Mouse (Mus musculus): ENCODE data around the gene Chd1l. TPM values are rescaled to one million over a fixed set of nuclear protein-coding genes. Genes with fewer than 3 reads are reported as not detected.
A peak's percentile ranks its signal among the peaks of the same experiment; 100 is the strongest.

Chd1l gene
- polyA plus RNA-seq, 1 experiment from 2014 or later = 18.2 TPM

DNA sequence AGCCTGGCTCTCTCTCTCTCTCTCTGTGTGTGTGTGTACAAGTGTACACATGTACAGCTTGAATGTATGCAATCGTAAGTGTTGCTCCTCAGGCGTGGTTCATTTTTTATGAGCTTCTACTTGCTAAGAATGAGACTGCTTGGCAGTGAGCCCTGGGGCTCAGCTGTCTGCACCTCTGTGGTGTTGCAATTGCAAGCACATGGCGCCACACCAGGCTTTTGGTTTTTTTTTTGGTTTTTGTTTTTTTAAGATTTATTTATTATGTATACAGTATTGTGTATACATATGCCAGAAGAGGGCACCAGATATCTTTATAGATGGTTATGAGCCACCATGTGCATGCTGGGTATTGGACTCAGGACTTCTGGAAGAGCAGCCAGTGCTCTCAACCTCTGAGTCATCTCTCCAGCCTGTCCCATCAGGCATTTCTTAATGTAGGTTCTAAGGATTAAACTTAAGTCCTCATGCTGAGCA is 24.3 kb upstream of the Chd1l start:
- Histone ChIP-seq H3K36me3 (no peaks in the 10 kb centered on the region), H3K4me2 (no peak overlapping the region), H3K27ac (no peak overlapping the region), H3K27me3 (no peaks in the 10 kb centered on the region), H3K4me1 (no peaks in the 10 kb centered on the region), H3K4me3 (no peak overlapping the region), H3K9me3 (no peaks in the 10 kb centered on the region), H3K9ac (no peak overlapping the region)
- 47% methylated on average over 3 of the region's 3 CpGs for WGBS
- peak; percentile 49; the same call in 1 of the 2 replicates for ATAC-seq (ENCODE audit: borderline replicate concordance, extremely low read depth, low FRiP score, low TSS enrichment)

DNA sequence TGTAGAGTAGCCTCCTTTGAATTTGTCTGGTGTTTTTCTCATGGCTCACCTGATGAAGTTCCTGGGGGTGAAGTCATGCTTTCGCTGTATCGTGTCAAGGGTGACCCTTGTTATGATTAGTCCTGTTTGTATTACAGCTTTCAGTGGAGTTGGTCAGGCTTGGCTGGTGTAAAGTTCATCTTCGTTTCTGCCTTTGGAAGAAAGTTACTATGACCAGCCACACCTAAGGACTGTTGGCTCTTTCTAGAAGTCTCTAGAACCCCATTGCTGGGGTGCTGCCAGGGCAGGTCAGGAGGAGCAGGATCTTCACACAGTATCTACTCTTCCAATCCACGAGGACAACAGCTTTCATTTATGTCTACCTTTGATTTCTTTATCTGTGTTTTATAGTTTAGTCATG is 23.5 kb upstream of the Chd1l start:
- no peaks in the 10 kb centered on the region for H3K36me3 ChIP-seq
- no peak overlapping the region for H3K9ac ChIP-seq
- no peak overlapping the region for H3K4me3 ChIP-seq
- WGBS = 76% methylated on average over 4 of the region's 4 CpGs
- H3K27ac ChIP-seq = no peak overlapping the region
- H3K4me1 ChIP-seq = peaks cover 5% of the 10 kb centered on the region; the same call in 1 of the 2 replicates
- H3K9me3 ChIP-seq = no peaks in the 10 kb centered on the region
- no peaks in the 10 kb centered on the region for H3K27me3 ChIP-seq
- no peak for ATAC-seq (ENCODE audit: borderline replicate concordance, extremely low read depth, low FRiP score, low TSS enrichment)
- H3K4me2 ChIP-seq = no peak overlapping the region

DNA sequence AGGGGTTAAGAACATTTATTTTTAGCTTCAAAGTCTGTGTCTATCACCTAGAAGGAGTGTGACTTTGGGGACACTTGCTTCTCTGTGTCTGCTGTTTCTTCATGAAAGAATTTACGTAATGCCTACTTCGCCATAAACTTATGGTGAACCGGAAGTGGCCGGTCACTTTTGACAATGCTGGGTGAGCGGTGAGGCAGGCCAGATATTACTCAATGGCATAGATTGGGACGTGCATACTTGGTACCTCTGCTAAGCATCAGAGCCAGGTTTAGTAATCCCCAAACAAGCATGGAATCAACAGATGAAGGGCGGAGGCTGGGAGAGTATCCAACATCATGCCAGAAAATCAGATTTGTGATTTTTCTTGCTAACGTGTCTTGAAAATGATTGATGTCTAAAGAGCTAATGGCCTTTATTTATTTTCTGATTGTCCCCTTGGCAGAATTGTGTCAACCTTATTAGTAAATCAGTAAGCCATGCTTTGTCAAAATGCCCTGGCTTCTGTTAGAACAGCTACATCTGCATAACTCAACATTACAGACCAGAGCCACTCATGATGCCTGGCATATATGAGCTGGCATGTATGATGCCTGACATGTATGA is 21.4 kb upstream of the Chd1l start:
- Histone ChIP-seq H3K4me3 (no peak overlapping the region), H3K4me1 (peaks cover 5% of the 10 kb centered on the region; the same call in 1 of the 2 replicates), H3K27ac (no peak overlapping the region), H3K27me3 (no peaks in the 10 kb centered on the region), H3K9me3 (no peaks in the 10 kb centered on the region), H3K9ac (no peak overlapping the region), H3K36me3 (no peaks in the 10 kb centered on the region), H3K4me2 (no peak overlapping the region)
- WGBS = 76% methylated on average over 8 of the region's 8 CpGs
- no peak for ATAC-seq (ENCODE audit: borderline replicate concordance, extremely low read depth, low FRiP score, low TSS enrichment)

DNA sequence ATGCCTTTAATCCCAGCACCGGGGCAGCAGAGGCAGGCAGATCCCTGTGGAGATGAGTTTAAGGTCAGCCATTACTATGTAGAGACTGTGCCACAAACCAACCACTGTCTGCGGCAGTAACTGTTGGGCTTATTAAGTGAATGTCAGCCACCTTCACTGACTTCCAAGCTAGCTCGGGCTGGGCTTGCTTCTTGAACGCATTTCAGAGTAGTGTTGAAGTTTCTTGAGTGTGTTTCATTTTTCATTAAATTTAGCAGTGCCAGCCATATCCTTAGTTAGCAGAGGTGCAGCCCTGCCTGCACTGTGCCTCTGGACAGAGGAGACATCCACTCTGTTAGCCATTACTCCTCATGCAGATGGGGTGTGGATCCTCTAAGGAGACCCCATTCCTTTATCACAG is 20.7 kb upstream of the Chd1l start:
- Histone ChIP-seq H3K4me3 (no peak overlapping the region), H3K4me1 (peaks cover 5% of the 10 kb centered on the region; the same call in 1 of the 2 replicates), H3K27ac (no peak overlapping the region), H3K9ac (no peak overlapping the region), H3K27me3 (no peaks in the 10 kb centered on the region), H3K4me2 (no peak overlapping the region), H3K9me3 (no peaks in the 10 kb centered on the region), H3K36me3 (no peaks in the 10 kb centered on the region)
- no peak for ATAC-seq (ENCODE audit: borderline replicate concordance, extremely low read depth, low FRiP score, low TSS enrichment)
- 88% methylated on average over 4 of the region's 4 CpGs for WGBS

DNA sequence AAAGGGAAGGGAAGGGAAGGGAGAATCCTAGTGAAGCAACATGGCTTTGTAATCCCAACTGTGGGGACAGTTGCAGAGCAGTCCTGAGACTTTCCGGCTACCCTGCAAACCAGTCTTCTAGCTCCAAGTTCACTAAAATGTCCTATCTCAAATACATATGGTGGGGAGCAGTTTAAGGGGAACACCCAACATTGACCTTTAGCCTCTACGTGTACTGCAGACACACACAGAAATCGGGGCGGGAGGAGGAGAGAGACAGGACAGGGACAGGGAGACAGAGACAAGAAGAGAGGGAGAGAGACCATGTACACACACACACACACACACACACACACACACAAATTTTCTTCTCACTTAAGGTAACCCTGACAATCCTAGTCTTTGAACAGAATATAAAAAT is 19.9 kb upstream of the Chd1l start:
- no peak overlapping the region for H3K27ac ChIP-seq
- no peak overlapping the region for H3K4me2 ChIP-seq
- peaks cover 5% of the 10 kb centered on the region; the same call in 1 of the 2 replicates for H3K4me1 ChIP-seq
- H3K4me3 ChIP-seq = no peak overlapping the region
- H3K36me3 ChIP-seq = no peaks in the 10 kb centered on the region
- H3K9ac ChIP-seq = no peak overlapping the region
- H3K9me3 ChIP-seq = no peaks in the 10 kb centered on the region
- ATAC-seq (ENCODE audit: borderline replicate concordance, extremely low read depth, low FRiP score, low TSS enrichment) = no peak
- no peaks in the 10 kb centered on the region for H3K27me3 ChIP-seq
- WGBS = 63% methylated on average over 4 of the region's 4 CpGs

DNA sequence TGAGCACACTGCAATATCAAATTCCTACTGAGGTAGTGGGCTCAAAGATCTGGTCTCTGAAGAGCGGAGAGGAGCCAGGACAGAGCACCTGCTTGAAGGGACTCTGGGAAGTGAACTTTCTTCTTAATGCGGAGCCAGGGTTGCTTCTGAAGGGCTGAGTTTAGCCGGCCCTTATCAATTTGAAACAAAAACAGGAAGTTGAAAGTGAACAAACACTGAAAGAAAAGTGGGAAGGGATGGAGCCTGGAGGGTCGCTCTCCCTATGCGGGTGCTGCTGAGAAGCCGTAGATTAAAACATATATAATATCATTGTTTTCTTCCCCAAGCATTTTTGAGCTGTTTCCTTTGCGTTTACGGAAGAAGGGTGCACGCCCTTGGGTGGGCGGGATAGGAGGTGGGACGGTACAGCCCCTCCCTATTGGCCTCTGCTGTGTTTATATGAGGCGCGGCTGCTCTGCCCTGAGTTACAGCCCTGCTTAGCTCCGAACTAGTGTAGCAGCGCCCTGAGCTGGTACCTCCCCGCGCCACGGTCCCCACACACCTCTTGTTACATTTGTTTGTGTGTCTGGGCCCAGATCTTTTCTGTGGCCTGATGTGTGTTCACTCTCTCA is 18.5 kb upstream of the Chd1l start, which contains the start of gene Fmo5:
TSS of gene Fmo5 (plus strand) at position 414 of the 611 bp plus-strand sequence.
- H3K36me3 ChIP-seq = no peaks in the 10 kb centered on the region
- H3K4me2 ChIP-seq = peak within 1 kb of the TSS; percentile 69
- H3K9me3 ChIP-seq = no peaks in the 10 kb centered on the region
- 1% methylated on average over 18 of the region's 18 CpGs for WGBS
- peak within 1 kb of the TSS; percentile 42 for H3K4me3 ChIP-seq
- H3K27me3 ChIP-seq = no peaks in the 10 kb centered on the region
- no peak within 1 kb of the TSS for H3K27ac ChIP-seq
- peak; percentile 96 for ATAC-seq (ENCODE audit: borderline replicate concordance, extremely low read depth, low FRiP score, low TSS enrichment)
- H3K4me1 ChIP-seq = peaks cover 5% of the 10 kb centered on the region; the same call in 1 of the 2 replicates
- peak within 1 kb of the TSS; percentile 2 for H3K9ac ChIP-seq

DNA sequence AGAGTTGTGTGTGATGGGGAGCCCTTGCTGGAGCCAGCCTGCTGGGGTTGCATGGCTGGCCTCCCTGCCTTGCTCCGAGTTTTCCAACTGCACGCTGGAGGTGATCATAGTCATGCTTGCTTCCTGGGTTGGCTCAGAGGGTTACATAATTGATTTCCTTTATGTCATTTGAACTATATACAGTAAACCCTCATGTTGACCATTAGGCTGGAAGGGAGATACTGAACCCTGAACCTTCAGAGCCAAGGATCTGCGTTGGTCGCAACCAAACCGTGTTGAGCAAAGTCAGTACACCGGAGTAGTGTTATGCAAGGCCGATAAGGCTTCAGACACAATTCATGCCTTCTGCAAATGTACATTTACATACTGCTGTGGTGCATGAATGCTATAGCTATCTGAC is 17.9 kb upstream of the Chd1l start:
- Histone ChIP-seq H3K27ac (no peak overlapping the region), H3K4me1 (peaks cover 5% of the 10 kb centered on the region; the same call in 1 of the 2 replicates), H3K4me3 (peak overlapping the region; percentile 42), H3K9ac (no peak overlapping the region), H3K27me3 (no peaks in the 10 kb centered on the region), H3K9me3 (no peaks in the 10 kb centered on the region), H3K36me3 (no peaks in the 10 kb centered on the region), H3K4me2 (peak overlapping the region; percentile 69; the same call in 1 of the 2 replicates)
- WGBS = 61% methylated on average over 7 of the region's 7 CpGs
- no peak for ATAC-seq (ENCODE audit: borderline replicate concordance, extremely low read depth, low FRiP score, low TSS enrichment)

DNA sequence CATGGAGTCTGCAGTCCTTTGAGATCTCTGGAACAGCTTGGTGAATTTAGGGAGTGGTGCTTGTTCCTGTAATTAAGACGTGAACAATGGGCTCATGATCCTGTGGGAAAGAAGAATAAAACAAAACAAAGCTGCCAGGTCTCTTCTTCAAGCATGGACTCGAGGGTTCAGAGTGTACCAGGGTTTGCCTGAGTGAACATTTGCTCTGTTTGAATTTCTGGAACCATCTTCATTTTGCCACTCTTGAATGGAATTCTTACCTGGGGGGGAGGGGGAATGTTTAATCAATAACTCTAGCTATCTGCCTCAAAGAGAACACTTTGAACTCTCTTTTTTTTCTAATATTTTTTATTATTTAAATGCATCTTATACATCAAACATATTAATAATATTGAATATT is 14.6 kb upstream of the Chd1l start:
- H3K9ac ChIP-seq = no peak overlapping the region
- no peak for ATAC-seq (ENCODE audit: borderline replicate concordance, extremely low read depth, low FRiP score, low TSS enrichment)
- no peak overlapping the region for H3K4me2 ChIP-seq
- no peak overlapping the region for H3K4me3 ChIP-seq
- H3K4me1 ChIP-seq = peaks cover 5% of the 10 kb centered on the region; the same call in 1 of the 2 replicates
- no peak overlapping the region for H3K27ac ChIP-seq
- no peaks in the 10 kb centered on the region for H3K36me3 ChIP-seq
- no peaks in the 10 kb centered on the region for H3K9me3 ChIP-seq
- H3K27me3 ChIP-seq = no peaks in the 10 kb centered on the region
- WGBS = 35% methylated on average over 2 of the region's 2 CpGs

DNA sequence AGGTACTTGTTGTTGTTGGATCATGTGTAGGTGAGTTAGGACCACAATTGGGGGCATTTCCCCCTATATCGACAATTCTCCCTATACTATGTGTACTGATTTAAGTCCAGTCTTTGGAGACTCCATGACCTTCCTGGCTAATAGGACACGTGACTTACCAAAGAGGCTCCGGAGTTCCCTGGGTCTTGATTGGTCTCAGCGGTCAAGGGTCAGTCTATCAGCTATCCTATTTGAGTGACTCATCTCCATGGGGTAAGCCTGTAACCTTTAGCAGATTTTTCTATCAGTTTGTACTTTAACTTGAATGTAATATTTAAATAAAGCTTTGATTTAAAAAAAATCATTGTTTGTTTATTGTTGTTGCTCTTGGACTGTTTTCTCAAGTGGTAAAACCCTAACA is 10.7 kb upstream of the Chd1l start:
- Histone ChIP-seq H3K4me1 (no peaks in the 10 kb centered on the region), H3K4me3 (no peak overlapping the region), H3K4me2 (no peak overlapping the region), H3K36me3 (no peaks in the 10 kb centered on the region), H3K9ac (no peak overlapping the region), H3K9me3 (no peaks in the 10 kb centered on the region), H3K27me3 (no peaks in the 10 kb centered on the region), H3K27ac (no peak overlapping the region)
- no peak for ATAC-seq (ENCODE audit: borderline replicate concordance, extremely low read depth, low FRiP score, low TSS enrichment)
- 92% methylated on average over 4 of the region's 4 CpGs for WGBS

DNA sequence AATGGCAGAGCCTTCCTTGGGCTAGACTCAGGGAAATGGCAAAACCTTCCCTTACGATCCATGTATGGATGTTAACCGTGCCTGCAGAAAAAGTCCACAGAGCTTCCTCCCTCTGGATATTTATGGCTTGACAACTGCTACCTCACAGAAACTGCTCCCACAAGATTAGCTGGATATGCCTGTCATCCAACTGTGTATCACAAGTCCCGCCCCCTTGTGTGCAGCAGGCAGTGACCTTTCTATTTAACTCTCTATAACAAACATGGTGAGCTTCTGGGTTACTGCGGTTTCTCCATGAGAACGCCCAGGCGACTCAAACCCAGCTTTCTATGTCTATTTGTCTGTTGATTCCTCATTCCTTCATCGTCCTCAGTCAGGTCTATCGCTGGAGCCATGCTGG is 7.9 kb upstream of the Chd1l start:
- no peak overlapping the region for H3K4me2 ChIP-seq
- WGBS = 64% methylated on average over 8 of the region's 8 CpGs
- no peaks in the 10 kb centered on the region for H3K4me1 ChIP-seq
- H3K27ac ChIP-seq = no peak overlapping the region
- H3K9me3 ChIP-seq = no peaks in the 10 kb centered on the region
- no peaks in the 10 kb centered on the region for H3K27me3 ChIP-seq
- no peak overlapping the region for H3K9ac ChIP-seq
- H3K4me3 ChIP-seq = no peak overlapping the region
- no peak; the same call in 1 of the 2 replicates for ATAC-seq (ENCODE audit: borderline replicate concordance, extremely low read depth, low FRiP score, low TSS enrichment)
- H3K36me3 ChIP-seq = no peaks in the 10 kb centered on the region

DNA sequence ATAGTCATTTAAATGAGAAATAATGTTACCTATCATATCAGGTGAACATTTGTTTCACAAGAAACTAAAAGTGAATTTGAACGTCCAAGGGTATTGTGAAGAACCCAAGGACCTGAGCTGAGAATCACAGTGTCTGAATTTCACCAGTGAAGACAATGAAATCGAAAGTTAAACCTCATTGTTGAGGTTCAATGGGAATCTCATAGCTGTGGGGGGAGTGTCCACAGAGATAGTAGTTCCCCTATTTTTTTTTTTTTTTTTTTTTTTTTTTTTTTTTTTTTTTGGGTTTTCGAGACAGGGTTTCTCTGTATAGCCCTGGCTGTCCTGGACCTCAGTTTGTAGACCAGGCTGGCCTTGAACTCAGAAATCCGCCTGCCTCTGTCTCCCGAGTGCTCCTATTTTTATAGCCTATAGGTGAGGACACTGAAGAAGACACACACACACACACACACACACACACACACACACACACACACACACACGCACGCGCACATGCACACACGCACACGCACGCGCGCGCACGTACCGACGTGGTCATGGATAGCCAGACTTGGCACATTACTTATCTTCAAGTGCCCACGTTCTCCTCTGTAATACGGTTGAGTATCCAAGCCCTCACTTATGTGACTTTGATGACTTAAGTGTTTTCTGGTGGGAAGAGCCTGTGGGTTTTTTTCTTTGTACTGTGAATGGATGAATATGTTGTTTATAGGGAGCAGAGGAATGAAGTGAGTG is 7.3 kb upstream of the Chd1l start:
- 82% methylated on average over 19 of the region's 19 CpGs for WGBS
- no peaks in the 10 kb centered on the region for H3K4me1 ChIP-seq

DNA sequence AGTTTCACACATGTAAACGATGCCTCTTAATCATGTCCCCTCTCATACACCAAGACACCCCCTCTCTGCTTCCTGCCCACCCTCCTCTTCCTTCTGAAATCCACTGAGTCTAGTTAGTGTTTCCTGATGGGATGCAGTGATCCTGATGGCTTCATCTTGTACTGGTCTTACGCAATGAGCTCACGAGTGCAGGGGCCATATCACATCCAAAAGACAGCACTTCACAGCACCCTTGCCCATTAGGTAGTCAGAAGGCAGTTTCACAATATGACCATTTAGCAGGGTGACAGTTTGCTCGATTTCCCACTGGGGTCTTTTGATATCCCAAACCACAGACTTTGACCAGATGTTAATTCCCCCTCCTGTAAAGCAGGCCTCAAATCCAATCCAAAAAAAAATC is 5.9 kb upstream of the Chd1l start:
- no peak overlapping the region for H3K4me3 ChIP-seq
- ATAC-seq (ENCODE audit: borderline replicate concordance, extremely low read depth, low FRiP score, low TSS enrichment) = no peak
- no peak overlapping the region for H3K4me2 ChIP-seq
- no peak overlapping the region for H3K27ac ChIP-seq
- H3K9ac ChIP-seq = no peak overlapping the region
- no peaks in the 10 kb centered on the region for H3K9me3 ChIP-seq
- WGBS = 83% methylated on average over 4 of the region's 4 CpGs
- H3K4me1 ChIP-seq = 0 out of 2 replicates have a peak, but pooled peaks cover 4% of the 10 kb centered on the region
- H3K36me3 ChIP-seq = no peaks in the 10 kb centered on the region
- no peaks in the 10 kb centered on the region for H3K27me3 ChIP-seq

More for the DNA sequence above, 7.3 kb upstream of the Chd1l start:
- no peak overlapping the region for H3K27ac ChIP-seq
- ATAC-seq (ENCODE audit: borderline replicate concordance, extremely low read depth, low FRiP score, low TSS enrichment) = no peak; the same call in 1 of the 2 replicates
- no peaks in the 10 kb centered on the region for H3K36me3 ChIP-seq
- no peak overlapping the region for H3K4me3 ChIP-seq
- no peak overlapping the region for H3K9ac ChIP-seq
- no peak overlapping the region for H3K4me2 ChIP-seq
- H3K27me3 ChIP-seq = no peaks in the 10 kb centered on the region
- no peaks in the 10 kb centered on the region for H3K9me3 ChIP-seq
